Mouse (Mus musculus): ENCODE results near the gene Zdhhc15. TPM values are rescaled to one million over a fixed set of nuclear protein-coding genes. Genes with fewer than 3 reads are reported as not detected.

The Zdhhc15 gene
- 0.79 and 1.3 TPM in 2 replicates for polyA plus RNA-seq (2012; rRNA removed; ENCODE audit: low replicate concordance)

GRCm38 (mm10) chrX:104670757-104671549 lies at the start of gene Zdhhc15:
TSS of gene Zdhhc15 (minus strand) at chrX:104671064.

Other genes with a start within 250 kb of the Zdhhc15 start
- 3.7 and 4.3 TPM in 2 replicates for gene Uprt, start 188.2 kb downstream of the Zdhhc15 start, polyA plus RNA-seq (2012; rRNA removed; ENCODE audit: low replicate concordance)
- 0.14 and 0.16 TPM in 2 replicates for gene Magee2, start 186.2 kb upstream of the Zdhhc15 start, polyA plus RNA-seq (2012; rRNA removed; ENCODE audit: low replicate concordance)

All from mammary gland, adult 2 months (tissue).